In genomic region chr2:160170975-160171515, GRCm38 (mm10) we compare ENCODE assay signal across 10 mouse cellular contexts.
DNase-seq lines count a peak whose midpoint lies in the region; ATAC-seq and TF ChIP-seq lines count a peak whose summit lies in the region.
"Had no signal": no experiment of that assay in that cellular context is flagged by ENCODE, and none has a peak within 500 bp of the region (broad histone marks: within the 10 kb centered on the region; RNA-seq: fewer than 3 reads in every experiment).

No protein-coding gene starts in this region.

- 66% methylated on average over 9 of the region's 9 CpGs for WGBS in liver, adult 2 months
- WGBS in liver, embryonic 12.5 days (ENCODE audit: insufficient replicate concordance), result 46% methylated on average over 9 of the region's 9 CpGs
- 73% methylated on average over 9 of the region's 9 CpGs for WGBS in forebrain, embryonic 16.5 days
- 70% methylated on average over 9 of the region's 9 CpGs for WGBS in midbrain, embryonic 14.5 days

- no peak overlapping the region for H3K27ac ChIP-seq in liver, adult 2 months (replicated peaks; ENCODE audit: insufficient read depth, low read depth, low read length)
- H3K27ac ChIP-seq in liver, embryonic 12.5 days, result no peak overlapping the region
- H3K27ac ChIP-seq in testis, adult 2 months (ENCODE audit: control insufficient read depth, insufficient read depth, low read depth, low read length), result no peak overlapping the region
- no peak overlapping the region for H3K27ac ChIP-seq in forebrain, embryonic 16.5 days (ENCODE audit: low read length)
- no peak overlapping the region for H3K27ac ChIP-seq in midbrain, embryonic 14.5 days (replicated peaks; ENCODE audit: low read depth, low read length)
- H3K27ac ChIP-seq: embryonic facial prominence, embryonic 12.5 days had no signal

- H3K4me2 ChIP-seq in liver, embryonic 12.5 days, result no peak overlapping the region
- H3K4me2 ChIP-seq in forebrain, embryonic 16.5 days (ENCODE audit: low read length), result no peak overlapping the region
- no peak overlapping the region for H3K4me2 ChIP-seq in midbrain, embryonic 14.5 days (ENCODE audit: low read length)
- H3K4me2 ChIP-seq: embryonic facial prominence, embryonic 12.5 days had no signal

- no peak; the same call in 1 of the 2 replicates for TF ChIP-seq CTCF in liver, adult 2 months (IDR thresholded peaks at IDR 0.05; ENCODE audit: low read depth, low read length)
- peak; percentile 18; the same call in 1 of the 2 replicates for TF ChIP-seq CTCF in testis, adult 2 months (IDR thresholded peaks at IDR 0.05; ENCODE audit: control insufficient read depth, insufficient read depth, insufficient replicate concordance, low read depth, low read length)

- peak; percentile 3 to 13 for DNase-seq in cerebellum, postnatal 14 days
- no peak for DNase-seq in cerebellum, adult 9-11 months
- DNase-seq in liver, adult 2 months (ENCODE audit: extremely low read depth, low read depth, low spot score), result peak; percentile 41
- peak; percentile 8 for DNase-seq in heart, postnatal 25 days (ENCODE audit: low spot score)
- DNase-seq in midbrain, embryonic 14.5 days, result no peak
- DNase-seq: gastrocnemius, postnatal 10 days had no signal

- H3K9ac ChIP-seq in liver, adult 2 months (ENCODE audit: low read depth, low read length), result no peak overlapping the region
- H3K9ac ChIP-seq in liver, embryonic 12.5 days, result no peak overlapping the region
- H3K9ac ChIP-seq in forebrain, embryonic 16.5 days (replicated peaks; ENCODE audit: low read depth, low read length), result no peak overlapping the region
- no peak overlapping the region for H3K9ac ChIP-seq in midbrain, embryonic 14.5 days (replicated peaks; ENCODE audit: low read length)
- H3K9ac ChIP-seq: embryonic facial prominence, embryonic 12.5 days had no signal

- H3K4me1 ChIP-seq in liver, adult 2 months (ENCODE audit: control insufficient read depth, insufficient read depth, low read length), result no peaks in the 10 kb centered on the region
- H3K4me1 ChIP-seq in liver, embryonic 12.5 days, result no peaks in the 10 kb centered on the region
- H3K4me1 ChIP-seq in testis, adult 2 months (ENCODE audit: control insufficient read depth, insufficient read depth, low read length), result no peaks in the 10 kb centered on the region
- H3K4me1 ChIP-seq in forebrain, embryonic 16.5 days (replicated peaks; ENCODE audit: control insufficient read depth, insufficient read depth, low read length), result no peaks in the 10 kb centered on the region
- H3K4me1 ChIP-seq in midbrain, embryonic 14.5 days (ENCODE audit: control insufficient read depth, insufficient read depth, low read length), result no peaks in the 10 kb centered on the region
- H3K4me1 ChIP-seq: embryonic facial prominence, embryonic 12.5 days had no signal

- ATAC-seq in liver, embryonic 12.5 days, result no peak
- no peak for ATAC-seq in forebrain, embryonic 16.5 days
- no peak for ATAC-seq in midbrain, embryonic 14.5 days (ENCODE audit: low FRiP score, low TSS enrichment)

- TF ChIP-seq POLR2A in liver, adult 2 months (IDR thresholded peaks at IDR 0.05; ENCODE audit: extremely low read depth, insufficient read depth, low read length), result no peak
- no peak for TF ChIP-seq POLR2A in testis, adult 2 months (IDR thresholded peaks at IDR 0.05; ENCODE audit: control insufficient read depth, low read depth, low read length)

- intact Hi-C loops in heart, postnatal 25 days (cut with DNase I), result no loop called here

- no peaks in the 10 kb centered on the region for H3K36me3 ChIP-seq in liver, adult 2 months (ENCODE audit: control insufficient read depth, insufficient read depth, low read length)
- no peaks in the 10 kb centered on the region for H3K36me3 ChIP-seq in liver, embryonic 12.5 days
- no peaks in the 10 kb centered on the region for H3K36me3 ChIP-seq in testis, adult 2 months (ENCODE audit: control insufficient read depth, insufficient read depth, low read length)
- H3K36me3 ChIP-seq in forebrain, embryonic 16.5 days (ENCODE audit: control insufficient read depth, insufficient read depth), result no peaks in the 10 kb centered on the region
- H3K36me3 ChIP-seq in midbrain, embryonic 14.5 days (ENCODE audit: control insufficient read depth, insufficient read depth, low read length), result no peaks in the 10 kb centered on the region
- H3K36me3 ChIP-seq: embryonic facial prominence, embryonic 12.5 days had no signal

- no peaks in the 10 kb centered on the region for H3K79me2 ChIP-seq in liver, adult 2 months (ENCODE audit: control insufficient read depth, insufficient read depth, low read length)

- no peaks in the 10 kb centered on the region for H3K9me3 ChIP-seq in liver, embryonic 12.5 days (replicated peaks)
- no peaks in the 10 kb centered on the region for H3K9me3 ChIP-seq in forebrain, embryonic 16.5 days (ENCODE audit: control insufficient read depth, low read length)
- H3K9me3 ChIP-seq in midbrain, embryonic 14.5 days (ENCODE audit: control insufficient read depth, low read length), result no peaks in the 10 kb centered on the region
- H3K9me3 ChIP-seq: embryonic facial prominence, embryonic 12.5 days had no signal

- H3K27me3 ChIP-seq in liver, adult 2 months (ENCODE audit: control insufficient read depth, insufficient read depth, low read length), result no peaks in the 10 kb centered on the region
- no peaks in the 10 kb centered on the region for H3K27me3 ChIP-seq in liver, embryonic 12.5 days (replicated peaks)
- H3K27me3 ChIP-seq in testis, adult 2 months (ENCODE audit: control insufficient read depth, insufficient read depth, low read length), result no peaks in the 10 kb centered on the region
- no peaks in the 10 kb centered on the region for H3K27me3 ChIP-seq in forebrain, embryonic 16.5 days (replicated peaks; ENCODE audit: control insufficient read depth, insufficient read depth, low read length)
- no peaks in the 10 kb centered on the region for H3K27me3 ChIP-seq in midbrain, embryonic 14.5 days (ENCODE audit: control insufficient read depth, insufficient read depth, low read length)
- H3K27me3 ChIP-seq: embryonic facial prominence, embryonic 12.5 days had no signal

- H3K4me3 ChIP-seq in liver, adult 2 months (ENCODE audit: insufficient read depth, low read depth, low read length), result no peak overlapping the region
- H3K4me3 ChIP-seq in liver, embryonic 12.5 days, result no peak overlapping the region
- no peak overlapping the region for H3K4me3 ChIP-seq in testis, adult 2 months (ENCODE audit: control insufficient read depth, low read depth, low read length)
- H3K4me3 ChIP-seq in forebrain, embryonic 16.5 days (replicated peaks; ENCODE audit: low read length), result no peak overlapping the region
- H3K4me3 ChIP-seq in midbrain, embryonic 14.5 days (replicated peaks; ENCODE audit: low read depth, low read length), result no peak overlapping the region
- H3K4me3 ChIP-seq: embryonic facial prominence, embryonic 12.5 days had no signal

Comparison
In these comparisons a context has a peak if more than half of its experiments do, and no peak if none do; other contexts are left out.
1. DNase-seq: peak in cerebellum, postnatal 14 days (2 of 2), liver, adult 2 months (single experiment) and heart, postnatal 25 days (single experiment); none in cerebellum, adult 9-11 months (single experiment) and midbrain, embryonic 14.5 days (single experiment).